Mouse (Mus musculus): ENCODE measurements around the gene C130060K24Rik. TPM values are rescaled to one million over a fixed set of nuclear protein-coding genes. Genes with fewer than 3 reads are reported as not detected.

Gene C130060K24Rik
- polyA plus RNA-seq, 1 experiment from 2014 or later, result 0.10 TPM

DNA sequence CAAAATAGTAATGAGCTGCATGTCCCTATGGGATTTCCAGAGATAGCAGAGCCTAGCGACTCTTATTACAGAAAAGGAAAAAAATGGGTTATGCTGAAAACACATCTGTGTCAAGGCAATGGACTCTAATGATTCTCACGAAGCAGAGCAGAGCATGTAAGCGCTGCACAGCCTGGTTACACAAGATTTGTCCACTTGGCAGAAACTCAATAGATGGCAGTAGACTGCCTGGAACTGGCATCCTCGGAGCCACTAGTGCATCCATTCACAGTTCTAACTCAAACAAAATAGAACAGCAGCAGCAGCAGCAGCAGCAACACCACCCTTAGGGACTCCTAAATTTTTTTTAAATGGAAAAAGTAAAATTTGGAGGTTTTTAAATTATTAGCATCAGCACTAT, 29.3 kb upstream of the C130060K24Rik start:
- Histone ChIP-seq H3K4me1 (replicated peaks; ENCODE audit: control insufficient read depth, insufficient read depth, low read length) (no peaks in the 10 kb centered on the region), H3K4me3 (ENCODE audit: low read depth, low read length) (no peak overlapping the region), H3K27me3 (replicated peaks; ENCODE audit: control insufficient read depth, insufficient read depth, low read length) (no peaks in the 10 kb centered on the region), H3K9me3 (ENCODE audit: control insufficient read depth) (no peaks in the 10 kb centered on the region), H3K27ac (ENCODE audit: low read depth, low read length) (no peak overlapping the region), H3K4me2 (replicated peaks; ENCODE audit: low read depth) (no peak overlapping the region), H3K36me3 (ENCODE audit: control insufficient read depth, insufficient read depth) (no peaks in the 10 kb centered on the region), H3K9ac (ENCODE audit: low read depth, low read length) (no peak overlapping the region)
- ATAC-seq, result no peak
- 72% methylated on average over 4 of the region's 4 CpGs for WGBS
- no peak for TF ChIP-seq CTCF (IDR thresholded peaks at IDR 0.05; ENCODE audit: low read depth)

DNA sequence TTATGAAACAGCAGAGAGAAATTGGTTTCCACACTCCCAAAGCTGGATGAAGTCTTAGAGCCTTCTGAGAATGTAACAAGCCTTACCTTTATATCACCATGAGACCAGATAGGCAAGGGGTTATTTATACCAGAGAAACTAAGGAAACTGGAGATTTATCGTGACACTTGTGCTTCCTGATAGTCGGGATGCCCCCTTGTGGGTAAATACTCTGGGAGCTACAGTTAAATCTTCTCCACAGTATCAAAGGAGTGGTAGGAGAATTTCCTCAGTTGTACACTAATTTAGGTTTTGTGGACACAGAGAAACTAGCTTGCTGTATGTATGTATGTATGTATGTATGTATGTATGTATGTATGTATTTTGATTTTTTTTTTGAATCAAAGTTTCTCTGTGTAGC, 5.0 kb upstream of the C130060K24Rik start:
- ATAC-seq, result no peak

DNA sequence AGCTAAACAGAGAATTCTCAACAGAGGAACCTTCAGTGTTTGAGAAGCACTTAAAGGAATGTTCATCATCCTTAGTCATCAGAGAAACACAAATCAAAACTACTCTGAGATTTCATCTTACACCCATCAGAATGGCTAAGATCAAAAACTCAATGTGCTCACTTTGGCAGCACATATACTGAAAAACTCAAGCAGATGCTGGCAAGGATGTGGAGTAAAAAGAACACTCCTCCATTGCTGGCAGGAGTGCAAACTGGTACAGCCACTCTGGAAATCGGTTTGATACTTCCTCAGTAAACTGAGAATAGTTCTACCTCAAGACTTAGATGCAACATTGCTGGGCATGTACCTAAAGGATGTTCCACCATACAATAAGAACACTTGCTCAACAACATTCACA, 41.0 kb downstream of the C130060K24Rik start:
- no peaks in the 10 kb centered on the region for H3K4me1 ChIP-seq (replicated peaks; ENCODE audit: control insufficient read depth, insufficient read depth, low read length)
- H3K4me3 ChIP-seq (ENCODE audit: low read depth, low read length), result no peak overlapping the region
- no peaks in the 10 kb centered on the region for H3K27me3 ChIP-seq (replicated peaks; ENCODE audit: control insufficient read depth, insufficient read depth, low read length)
- no peak overlapping the region for H3K4me2 ChIP-seq (replicated peaks; ENCODE audit: low read depth)
- no peak overlapping the region for H3K9ac ChIP-seq (ENCODE audit: low read depth, low read length)
- no peaks in the 10 kb centered on the region for H3K9me3 ChIP-seq (ENCODE audit: control insufficient read depth)
- no peak for ATAC-seq
- no peaks in the 10 kb centered on the region for H3K36me3 ChIP-seq (ENCODE audit: control insufficient read depth, insufficient read depth)
- 83% methylated on average over 1 of the region's 1 CpGs for WGBS
- H3K27ac ChIP-seq (ENCODE audit: low read depth, low read length), result no peak overlapping the region
- no peak for TF ChIP-seq CTCF (IDR thresholded peaks at IDR 0.05; ENCODE audit: low read depth)

More for the DNA sequence above, 5.0 kb upstream of the C130060K24Rik start:
- no peak for TF ChIP-seq CTCF (IDR thresholded peaks at IDR 0.05; ENCODE audit: low read depth)
- Histone ChIP-seq H3K4me2 (replicated peaks; ENCODE audit: low read depth) (no peak overlapping the region), H3K9ac (ENCODE audit: low read depth, low read length) (no peak overlapping the region), H3K27ac (ENCODE audit: low read depth, low read length) (no peak overlapping the region), H3K36me3 (ENCODE audit: control insufficient read depth, insufficient read depth) (no peaks in the 10 kb centered on the region), H3K27me3 (replicated peaks; ENCODE audit: control insufficient read depth, insufficient read depth, low read length) (peaks cover 3% of the 10 kb centered on the region), H3K9me3 (ENCODE audit: control insufficient read depth) (no peaks in the 10 kb centered on the region), H3K4me1 (replicated peaks; ENCODE audit: control insufficient read depth, insufficient read depth, low read length) (no peaks in the 10 kb centered on the region), H3K4me3 (ENCODE audit: low read depth, low read length) (no peak overlapping the region)
- 46% methylated on average over 2 of the region's 2 CpGs for WGBS

DNA sequence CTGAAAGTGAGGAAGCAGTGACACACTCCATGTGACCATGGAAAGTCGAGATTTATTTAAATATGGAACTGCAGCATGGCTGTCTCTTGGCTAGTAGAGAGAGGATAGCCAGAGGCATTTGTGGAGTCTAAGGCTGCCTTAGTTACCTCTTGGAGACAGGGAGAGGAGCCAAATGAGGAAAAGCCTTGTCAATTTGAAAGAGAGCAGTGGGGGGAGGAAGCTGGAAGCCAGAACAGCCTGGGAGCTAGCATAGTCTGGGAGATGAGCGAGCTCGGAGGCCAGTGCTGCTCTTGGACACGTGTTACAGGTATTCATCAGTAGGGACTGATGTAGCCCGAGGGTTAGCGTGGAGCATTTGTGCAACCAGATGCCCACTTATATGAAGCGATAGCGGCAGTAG, 46.2 kb downstream of the C130060K24Rik start:
- H3K4me3 ChIP-seq (ENCODE audit: low read depth, low read length), result no peak overlapping the region
- H3K9ac ChIP-seq (ENCODE audit: low read depth, low read length), result no peak overlapping the region
- no peaks in the 10 kb centered on the region for H3K4me1 ChIP-seq (replicated peaks; ENCODE audit: control insufficient read depth, insufficient read depth, low read length)
- H3K27ac ChIP-seq (ENCODE audit: low read depth, low read length), result no peak overlapping the region
- WGBS, result 74% methylated on average over 8 of the region's 8 CpGs
- TF ChIP-seq CTCF (IDR thresholded peaks at IDR 0.05; ENCODE audit: low read depth), result no peak
- no peaks in the 10 kb centered on the region for H3K9me3 ChIP-seq (ENCODE audit: control insufficient read depth)
- no peaks in the 10 kb centered on the region for H3K27me3 ChIP-seq (replicated peaks; ENCODE audit: control insufficient read depth, insufficient read depth, low read length)
- no peak for ATAC-seq
- H3K4me2 ChIP-seq (replicated peaks; ENCODE audit: low read depth), result no peak overlapping the region
- H3K36me3 ChIP-seq (ENCODE audit: control insufficient read depth, insufficient read depth), result no peaks in the 10 kb centered on the region

DNA sequence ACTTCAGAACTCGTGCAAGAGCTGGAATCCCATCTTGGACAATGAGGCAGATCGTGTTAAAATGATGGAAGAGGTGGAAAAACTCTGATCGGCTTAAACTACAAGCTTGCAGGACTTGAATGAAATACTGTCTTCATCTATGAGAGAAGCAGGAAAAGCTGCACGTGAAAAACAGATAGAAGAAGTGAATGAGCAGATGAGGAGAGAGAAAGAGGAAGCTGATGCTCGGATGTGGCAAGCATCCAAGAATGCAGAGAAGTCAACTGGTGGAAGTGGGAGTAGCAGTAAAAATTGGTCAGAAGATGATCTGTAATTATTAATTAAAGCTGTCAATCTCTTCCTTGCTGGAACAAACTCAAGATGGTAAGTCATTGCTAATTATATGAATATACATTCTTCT, 52.3 kb downstream of the C130060K24Rik start:
- Histone ChIP-seq H3K36me3 (ENCODE audit: control insufficient read depth, insufficient read depth) (no peaks in the 10 kb centered on the region), H3K4me1 (replicated peaks; ENCODE audit: control insufficient read depth, insufficient read depth, low read length) (no peaks in the 10 kb centered on the region), H3K9me3 (ENCODE audit: control insufficient read depth) (no peaks in the 10 kb centered on the region), H3K27ac (ENCODE audit: low read depth, low read length) (no peak overlapping the region), H3K9ac (ENCODE audit: low read depth, low read length) (no peak overlapping the region), H3K27me3 (replicated peaks; ENCODE audit: control insufficient read depth, insufficient read depth, low read length) (no peaks in the 10 kb centered on the region), H3K4me3 (ENCODE audit: low read depth, low read length) (no peak overlapping the region), H3K4me2 (replicated peaks; ENCODE audit: low read depth) (no peak overlapping the region)
- WGBS, result 75% methylated on average over 5 of the region's 5 CpGs
- no peak for TF ChIP-seq CTCF (IDR thresholded peaks at IDR 0.05; ENCODE audit: low read depth)
- ATAC-seq, result no peak

DNA sequence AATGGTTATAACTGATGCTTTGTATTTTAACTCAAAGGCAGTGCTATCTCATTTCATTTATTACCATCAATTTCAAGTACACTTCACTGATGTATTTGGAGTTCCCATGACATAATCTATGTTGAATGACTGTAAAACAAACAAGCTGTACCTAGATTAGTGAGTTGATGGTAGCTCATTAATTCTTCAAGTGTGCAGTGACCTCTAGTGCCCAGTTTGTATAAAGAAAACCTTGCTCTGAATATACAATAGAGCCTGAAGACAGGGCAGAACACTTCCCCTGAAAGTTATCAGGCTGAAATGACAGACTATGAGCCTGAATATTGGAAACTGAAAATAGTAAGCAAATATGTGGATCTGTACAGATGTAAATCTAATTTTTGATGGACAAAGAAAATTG, 72.6 kb downstream of the C130060K24Rik start:
- peak; percentile 68 for TF ChIP-seq CTCF (IDR thresholded peaks at IDR 0.05; ENCODE audit: low read depth)
- Histone ChIP-seq H3K4me2 (replicated peaks; ENCODE audit: low read depth) (no peak overlapping the region), H3K27me3 (replicated peaks; ENCODE audit: control insufficient read depth, insufficient read depth, low read length) (no peaks in the 10 kb centered on the region), H3K27ac (ENCODE audit: low read depth, low read length) (no peak overlapping the region), H3K36me3 (ENCODE audit: control insufficient read depth, insufficient read depth) (no peaks in the 10 kb centered on the region), H3K4me3 (ENCODE audit: low read depth, low read length) (no peak overlapping the region), H3K9ac (ENCODE audit: low read depth, low read length) (no peak overlapping the region), H3K4me1 (replicated peaks; ENCODE audit: control insufficient read depth, insufficient read depth, low read length) (no peaks in the 10 kb centered on the region), H3K9me3 (ENCODE audit: control insufficient read depth) (no peaks in the 10 kb centered on the region)
- no peak for ATAC-seq

DNA sequence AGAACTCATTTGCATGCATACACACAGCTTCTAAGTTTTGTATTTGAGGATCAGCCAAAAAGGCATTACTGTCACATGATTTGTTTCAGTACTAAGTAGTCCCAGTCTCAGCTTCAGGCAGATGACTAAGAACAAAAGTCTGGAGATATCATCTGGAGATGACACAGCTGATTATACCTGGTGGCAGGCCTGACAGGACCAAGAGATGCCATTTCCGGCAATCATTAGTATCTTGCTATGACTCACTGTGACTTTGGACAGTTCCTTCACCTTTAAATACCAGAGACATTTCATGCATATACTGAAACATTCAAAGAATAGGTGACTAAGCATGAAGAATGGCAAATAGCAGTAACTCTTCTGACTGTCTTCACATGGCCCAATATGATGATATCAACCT, 84.4 kb downstream of the C130060K24Rik start:
- no peak for ATAC-seq
- Histone ChIP-seq H3K27ac (ENCODE audit: low read depth, low read length) (no peak overlapping the region), H3K4me1 (replicated peaks; ENCODE audit: control insufficient read depth, insufficient read depth, low read length) (no peaks in the 10 kb centered on the region), H3K27me3 (replicated peaks; ENCODE audit: control insufficient read depth, insufficient read depth, low read length) (no peaks in the 10 kb centered on the region), H3K36me3 (ENCODE audit: control insufficient read depth, insufficient read depth) (no peaks in the 10 kb centered on the region), H3K4me2 (replicated peaks; ENCODE audit: low read depth) (no peak overlapping the region), H3K9me3 (ENCODE audit: control insufficient read depth) (no peaks in the 10 kb centered on the region), H3K9ac (ENCODE audit: low read depth, low read length) (no peak overlapping the region), H3K4me3 (ENCODE audit: low read depth, low read length) (no peak overlapping the region)
- no peak for TF ChIP-seq CTCF (IDR thresholded peaks at IDR 0.05; ENCODE audit: low read depth)
- 85% methylated on average over 1 of the region's 1 CpGs for WGBS
